Mouse (Mus musculus): ENCODE measurements around the gene Fam243.

Gene Fam243

GRCm38 (mm10) chr16:92321341-92321740, at the start of gene Fam243:
TSS of gene Fam243 (minus strand) at chr16:92321441.
- DNase-seq: no peak

- peak; percentile 24 for DNase-seq
These were observed 48.0 kb upstream of the Fam243 start for GRCm38 (mm10) chr16:92369260-92369659.

- DNase-seq: no peak
These were observed 44.2 kb upstream of the Fam243 start for GRCm38 (mm10) chr16:92365477-92365876.

GRCm38 (mm10) chr16:92360711-92361110, 39.5 kb upstream of the Fam243 start:
- no peak for DNase-seq

- no peak for DNase-seq
These were observed 38.0 kb upstream of the Fam243 start, which contains the start of gene Kcne1 for GRCm38 (mm10) chr16:92359229-92359628. TSS of gene Kcne1 (minus strand) at chr16:92359468.

- no peak for DNase-seq
These were observed 37.5 kb upstream of the Fam243 start for GRCm38 (mm10) chr16:92358734-92359133.

GRCm38 (mm10) chr16:92357566-92357965, 36.3 kb upstream of the Fam243 start:
- DNase-seq: no peak

- DNase-seq: no peak
These were observed 35.8 kb upstream of the Fam243 start for GRCm38 (mm10) chr16:92357023-92357422.

- DNase-seq: no peak
These were observed 34.7 kb upstream of the Fam243 start for GRCm38 (mm10) chr16:92355982-92356381.

GRCm38 (mm10) chr16:92355366-92355765, 34.1 kb upstream of the Fam243 start:
- no peak for DNase-seq

GRCm38 (mm10) chr16:92353897-92354296, 32.7 kb upstream of the Fam243 start:
- DNase-seq: no peak

- no peak for DNase-seq
These were observed 32.1 kb upstream of the Fam243 start for GRCm38 (mm10) chr16:92353295-92353694.

GRCm38 (mm10) chr16:92348941-92349340, 27.7 kb upstream of the Fam243 start:
- DNase-seq: peak; percentile 48

GRCm38 (mm10) chr16:92346297-92346916, 25.2 kb upstream of the Fam243 start:
- no peak for DNase-seq

- DNase-seq: no peak
These were observed 23.9 kb upstream of the Fam243 start for GRCm38 (mm10) chr16:92345177-92345576.

- DNase-seq: peak; percentile 76
These were observed 19.6 kb upstream of the Fam243 start for GRCm38 (mm10) chr16:92340612-92341511.

GRCm38 (mm10) chr16:92336280-92336679, 15.0 kb upstream of the Fam243 start:
- peak; percentile 84 for DNase-seq

- DNase-seq: no peak
These were observed 13.4 kb upstream of the Fam243 start for GRCm38 (mm10) chr16:92334600-92334999.

- no peak for DNase-seq
These were observed 9.7 kb upstream of the Fam243 start for GRCm38 (mm10) chr16:92330966-92331365.

GRCm38 (mm10) chr16:92327911-92328310, 6.7 kb upstream of the Fam243 start:
- DNase-seq: no peak

GRCm38 (mm10) chr16:92325062-92325406, 3.8 kb upstream of the Fam243 start:
- DNase-seq: no peak

- no peak for DNase-seq
These were observed 3.2 kb upstream of the Fam243 start for GRCm38 (mm10) chr16:92324309-92325061.

- no peak for DNase-seq
These were observed 880 bp downstream of the Fam243 start for GRCm38 (mm10) chr16:92320361-92320760.
